Mouse (Mus musculus) spleen, postnatal 10 days (tissue): ENCODE measurements around the gene Tmem108.

Experiments
- DNase-seq, 2 experiments: peaks; one replicate each; pipeline ENCODE4 v3.0.0; 2021 to 2022; ENCODE audit warnings: low spot score in 2 of 2

Tmem108 gene

GRCm38 (mm10) chr9:103590801-103591200 lies 170.8 kb downstream of the Tmem108 start:
- no peak for DNase-seq

GRCm38 (mm10) chr9:103584865-103585264 lies 176.8 kb downstream of the Tmem108 start:
- no peak for DNase-seq

GRCm38 (mm10) chr9:103582249-103582961 lies 179.2 kb downstream of the Tmem108 start:
- no peak for DNase-seq

GRCm38 (mm10) chr9:103580621-103581020 lies 181.0 kb downstream of the Tmem108 start:
- no peak for DNase-seq

- no peak for DNase-seq
Observed at GRCm38 (mm10) chr9:103580186-103580585, 181.5 kb downstream of the Tmem108 start.

GRCm38 (mm10) chr9:103579411-103580026 lies 182.1 kb downstream of the Tmem108 start:
- DNase-seq = no peak

- no peak for DNase-seq
Observed at GRCm38 (mm10) chr9:103577731-103578130, 183.9 kb downstream of the Tmem108 start.

- no peak for DNase-seq
Observed at GRCm38 (mm10) chr9:103577181-103577580, 184.5 kb downstream of the Tmem108 start.

GRCm38 (mm10) chr9:103575901-103576300 lies 185.7 kb downstream of the Tmem108 start:
- no peak for DNase-seq

GRCm38 (mm10) chr9:103573994-103574750 lies 187.5 kb downstream of the Tmem108 start:
- no peak for DNase-seq

GRCm38 (mm10) chr9:103570158-103570741 lies 191.4 kb downstream of the Tmem108 start:
- DNase-seq = no peak

GRCm38 (mm10) chr9:103568983-103569382 lies 192.7 kb downstream of the Tmem108 start:
- DNase-seq = no peak

GRCm38 (mm10) chr9:103565186-103565585 lies 196.5 kb downstream of the Tmem108 start:
- DNase-seq = no peak

- DNase-seq = peak in 1 of 2 experiments; percentile 56
Observed at GRCm38 (mm10) chr9:103563864-103564610, 197.6 kb downstream of the Tmem108 start.

GRCm38 (mm10) chr9:103562063-103562462 lies 199.6 kb downstream of the Tmem108 start:
- DNase-seq = no peak

GRCm38 (mm10) chr9:103558741-103559140 lies 202.9 kb downstream of the Tmem108 start:
- no peak for DNase-seq

GRCm38 (mm10) chr9:103558240-103558639 lies 203.4 kb downstream of the Tmem108 start:
- no peak for DNase-seq

GRCm38 (mm10) chr9:103557085-103557484 lies 204.6 kb downstream of the Tmem108 start:
- no peak for DNase-seq

GRCm38 (mm10) chr9:103555334-103555733 lies 206.3 kb downstream of the Tmem108 start:
- no peak for DNase-seq

- no peak for DNase-seq
Observed at GRCm38 (mm10) chr9:103550661-103551248, 210.9 kb downstream of the Tmem108 start.

GRCm38 (mm10) chr9:103549178-103549577 lies 212.5 kb downstream of the Tmem108 start:
- DNase-seq = no peak
